Mouse (Mus musculus) embryonic facial prominence, embryonic 10.5 days (tissue): ENCODE data around the gene Tmem104. TPM values are rescaled to one million over a fixed set of nuclear protein-coding genes. Genes with fewer than 3 reads are reported as not detected.

Experiments
- DNase-seq: peaks from one replicate; pipeline ENCODE4 v3.0.0-alpha.2; 2017; ENCODE audit warnings: low spot score
- H3K27ac ChIP-seq: fragments of 300-500 bp; sonication (generic); replicated peaks from 2 replicates; pipeline ENCODE4 v1.5.1; 2016; ENCODE audit warnings: mild to moderate bottlenecking
- H3K27me3 ChIP-seq: fragments of 300-500 bp; sonication (generic); replicated peaks from 2 replicates; pipeline ENCODE4 v1.6.1; 2016; ENCODE audit warnings: low read depth, mild to moderate bottlenecking; ENCODE audit not compliant: poor library complexity, severe bottlenecking
- H3K36me3 ChIP-seq: fragments of 300-500 bp; sonication (generic); replicated peaks from 2 replicates; pipeline ENCODE4 v1.6.1; 2016; ENCODE audit warnings: mild to moderate bottlenecking, moderate library complexity
- H3K4me1 ChIP-seq: fragments of 300-500 bp; sonication (generic); 2 replicates; pipeline ENCODE4 v1.6.1; 2016
- H3K4me3 ChIP-seq: fragments of 300-500 bp; sonication (generic); 2 replicates; pipeline ENCODE4 v1.5.1; 2016; ENCODE audit warnings: mild to moderate bottlenecking, moderate library complexity
- H3K9me3 ChIP-seq: fragments of 300-500 bp; sonication (generic); 2 replicates; pipeline ENCODE4 v1.6.1; 2016; ENCODE audit warnings: mild to moderate bottlenecking
- WGBS: fragments of 180-500 bp; shearing (Covaris S2); methylation state at CpG from one replicate; pipeline ENCODE4 v1.1.7; 2016; 5-methylcytosine and 5-hydroxymethylcytosine counted together
- polyA plus RNA-seq: library from polyadenylated mRNA; unstranded; fragments of >200 nt; fragmentation: Nextera tagmentation; extraction: Ambion mirVana; gene quantifications from 2 replicates; pipeline ENCODE4 v1.2.1, GENCODE M21; 2016

Tmem104 gene
- polyA plus RNA-seq, 1 experiment from 2014 or later = 10.1 TPM

DNA sequence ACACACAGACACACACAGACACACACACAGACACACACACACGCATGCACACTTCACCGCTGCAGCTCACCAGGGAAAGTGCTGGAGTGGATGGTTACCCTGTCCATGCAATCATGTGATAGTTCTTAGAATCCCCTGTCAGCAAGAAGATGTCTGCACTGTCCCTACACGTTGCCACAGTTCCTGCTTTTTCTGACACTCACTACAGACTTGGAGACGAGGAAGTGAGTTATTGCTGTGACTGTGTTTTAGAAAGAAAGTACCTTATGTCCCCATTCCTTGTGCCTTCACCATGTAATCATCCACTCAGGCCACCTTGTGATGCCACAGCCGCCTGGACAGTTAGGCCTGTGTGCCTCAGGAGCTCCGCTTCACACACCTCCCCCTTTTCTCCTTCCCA is 2.0 kb downstream of the Tmem104 start:
- WGBS = 89% methylated on average over 6 of the region's 6 CpGs
- Histone ChIP-seq H3K9me3 (no peaks in the 10 kb centered on the region), H3K4me1 (peaks cover 32% of the 10 kb centered on the region)

DNA sequence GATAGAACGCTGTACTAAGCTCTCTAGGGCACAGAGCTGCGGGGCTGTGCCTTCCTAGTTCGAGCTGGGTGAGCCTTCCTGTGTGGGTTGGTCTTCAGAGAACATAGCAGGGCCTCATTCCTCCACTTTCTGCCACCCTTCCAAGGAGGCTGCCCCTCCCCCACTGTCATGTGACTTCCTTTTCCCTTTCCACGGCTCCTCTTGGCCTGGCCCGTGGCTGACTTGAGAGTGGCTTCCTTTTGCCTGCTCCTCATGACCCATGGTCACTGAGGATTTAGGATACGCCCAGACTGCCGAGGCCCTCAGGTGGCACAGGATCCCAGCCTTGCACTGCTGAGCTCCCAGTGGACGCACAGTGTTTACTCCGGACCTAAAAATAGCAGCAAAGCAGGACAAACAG is 4.9 kb downstream of the Tmem104 start:
- Histone ChIP-seq H3K27ac (peak overlapping the region; percentile 41; the same call in 1 of the 2 replicates), H3K27me3 (no peaks in the 10 kb centered on the region), H3K4me3 (no peak overlapping the region), H3K36me3 (peaks cover 18% of the 10 kb centered on the region), H3K9me3 (no peaks in the 10 kb centered on the region), H3K4me1 (peaks cover 21% of the 10 kb centered on the region)
- no peak for DNase-seq
- WGBS = 65% methylated on average over 9 of the region's 9 CpGs

More for the DNA sequence above, 2.0 kb downstream of the Tmem104 start:
- DNase-seq = no peak
- H3K4me3 ChIP-seq = no peak overlapping the region
- H3K36me3 ChIP-seq = peaks cover 17% of the 10 kb centered on the region
- no peak overlapping the region for H3K27ac ChIP-seq
- H3K27me3 ChIP-seq = no peaks in the 10 kb centered on the region

DNA sequence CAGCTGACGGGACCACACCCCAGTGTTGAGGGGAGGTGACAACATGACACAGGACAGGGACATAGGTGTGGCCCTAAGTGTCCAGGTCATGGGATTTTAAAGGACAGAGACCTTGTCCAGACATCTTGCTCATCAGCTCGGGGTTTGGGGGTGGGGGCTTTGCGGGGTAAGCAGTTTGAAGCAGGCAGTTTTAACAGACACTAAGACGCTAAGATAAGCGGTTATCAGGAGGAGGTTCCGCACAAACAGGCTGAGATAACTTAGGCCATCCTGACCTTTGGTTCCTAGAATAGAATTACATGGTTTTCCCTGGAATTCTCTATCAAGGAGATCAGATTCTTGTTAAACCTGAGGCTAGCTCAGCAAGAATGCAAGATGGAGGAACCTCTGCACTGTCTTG is 7.4 kb downstream of the Tmem104 start:
- 88% methylated on average over 6 of the region's 6 CpGs for WGBS
- no peak for DNase-seq
- Histone ChIP-seq H3K4me1 (peaks cover 6% of the 10 kb centered on the region), H3K4me3 (no peak overlapping the region), H3K27me3 (no peaks in the 10 kb centered on the region), H3K27ac (no peak overlapping the region), H3K9me3 (no peaks in the 10 kb centered on the region), H3K36me3 (peaks cover 28% of the 10 kb centered on the region)

DNA sequence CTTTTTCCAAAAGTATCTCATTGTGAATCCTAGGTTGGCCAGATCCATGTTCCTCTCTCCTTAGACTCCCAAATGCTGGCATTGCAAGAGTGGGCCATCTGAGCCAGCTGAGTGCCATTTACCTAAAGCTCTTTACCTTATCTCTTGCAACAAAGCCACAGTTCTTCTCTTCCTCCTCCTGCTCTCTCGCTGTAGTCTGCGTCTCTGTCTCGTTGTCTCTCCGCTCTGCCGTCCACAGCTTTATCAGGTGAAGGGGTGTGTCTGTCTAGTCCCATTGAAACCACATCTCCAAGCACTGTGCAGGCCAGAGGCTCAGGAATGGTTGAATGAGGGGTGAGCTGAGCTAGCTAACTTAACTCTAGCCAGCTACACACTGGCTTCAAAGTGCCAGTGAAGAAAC is 8.6 kb downstream of the Tmem104 start:
- H3K4me1 ChIP-seq = peaks cover 6% of the 10 kb centered on the region
- peaks cover 29% of the 10 kb centered on the region for H3K36me3 ChIP-seq
- no peak for DNase-seq
- H3K9me3 ChIP-seq = no peaks in the 10 kb centered on the region
- no peaks in the 10 kb centered on the region; the same call in 1 of the 2 replicates for H3K27me3 ChIP-seq
- WGBS = 87% methylated on average over 5 of the region's 5 CpGs
- H3K27ac ChIP-seq = no peak overlapping the region
- H3K4me3 ChIP-seq = no peak overlapping the region

DNA sequence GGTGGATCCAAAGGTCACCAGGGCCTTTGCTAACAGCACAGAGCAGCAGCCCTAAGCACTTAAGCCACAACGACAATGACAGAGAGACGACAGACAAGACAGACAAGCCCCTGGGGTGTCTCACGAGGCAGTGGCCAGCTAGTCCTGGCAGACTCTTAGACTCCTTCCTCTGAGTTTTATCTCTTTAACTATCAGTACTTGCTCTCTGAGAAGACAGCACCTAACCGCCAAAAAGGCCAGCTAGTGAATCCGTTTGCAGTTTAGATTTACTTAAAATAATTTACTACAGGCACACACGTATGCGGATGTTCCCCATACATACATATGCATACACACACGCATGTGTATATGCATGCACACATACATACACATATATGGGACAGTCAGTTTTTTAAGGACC is 10.3 kb downstream of the Tmem104 start:
- no peak for DNase-seq
- no peak overlapping the region for H3K27ac ChIP-seq
- peaks cover 31% of the 10 kb centered on the region for H3K36me3 ChIP-seq
- no peaks in the 10 kb centered on the region for H3K9me3 ChIP-seq
- WGBS = 77% methylated on average over 8 of the region's 8 CpGs
- H3K4me3 ChIP-seq = no peak overlapping the region
- H3K4me1 ChIP-seq = 0 out of 2 replicates have a peak, but pooled peaks cover 4% of the 10 kb centered on the region
- no peaks in the 10 kb centered on the region; the same call in 1 of the 2 replicates for H3K27me3 ChIP-seq

DNA sequence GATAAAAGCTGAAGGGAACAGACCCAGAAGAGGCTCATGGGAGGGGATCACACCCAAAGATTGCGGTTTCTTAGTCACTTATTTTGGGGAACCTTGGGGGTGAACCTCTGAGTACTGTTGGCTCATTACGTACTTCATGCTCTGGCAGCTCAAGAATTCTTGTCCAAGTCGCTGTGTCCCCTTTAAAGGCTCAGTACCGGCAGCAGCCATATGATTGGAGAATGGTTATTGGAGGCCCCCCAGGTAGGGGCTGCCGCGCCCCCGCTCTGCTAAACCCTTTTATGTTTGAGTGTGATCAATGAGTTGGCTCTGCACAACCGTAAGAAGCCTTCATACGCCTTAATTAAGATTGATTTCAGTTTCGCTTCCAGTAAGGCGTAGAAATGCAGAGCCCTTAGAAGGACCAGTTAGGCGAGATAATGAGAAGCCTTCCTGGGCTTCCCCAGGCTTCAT is 11.7 kb downstream of the Tmem104 start:
- no peaks in the 10 kb centered on the region; the same call in 1 of the 2 replicates for H3K27me3 ChIP-seq
- peaks cover 31% of the 10 kb centered on the region for H3K36me3 ChIP-seq
- no peak overlapping the region for H3K4me3 ChIP-seq
- H3K27ac ChIP-seq = no peak overlapping the region
- 77% methylated on average over 12 of the region's 12 CpGs for WGBS
- DNase-seq = no peak
- no peaks in the 10 kb centered on the region for H3K9me3 ChIP-seq
- H3K4me1 ChIP-seq = 0 out of 2 replicates have a peak, but pooled peaks cover 4% of the 10 kb centered on the region

DNA sequence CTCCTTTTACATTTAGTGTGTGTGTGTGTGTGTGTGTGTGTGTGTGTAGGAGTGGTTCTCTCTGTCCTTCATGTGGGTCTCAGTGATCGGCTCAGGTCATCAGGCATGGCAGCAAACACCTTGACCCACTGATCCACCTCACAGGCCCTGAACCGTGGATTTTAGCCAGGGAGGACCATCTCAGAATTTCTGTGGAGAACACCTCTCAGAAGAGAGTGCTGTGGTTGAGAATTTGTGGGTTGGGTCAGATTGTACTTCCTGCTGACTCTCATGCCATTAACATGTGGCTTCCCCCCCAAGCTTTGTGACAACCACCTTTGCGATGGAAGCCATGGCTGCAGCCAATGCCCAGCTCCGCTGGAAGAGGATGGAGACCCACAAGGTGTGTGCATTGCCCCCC is 13.2 kb downstream of the Tmem104 start:
- H3K9me3 ChIP-seq = no peaks in the 10 kb centered on the region
- 89% methylated on average over 4 of the region's 4 CpGs for WGBS

DNA sequence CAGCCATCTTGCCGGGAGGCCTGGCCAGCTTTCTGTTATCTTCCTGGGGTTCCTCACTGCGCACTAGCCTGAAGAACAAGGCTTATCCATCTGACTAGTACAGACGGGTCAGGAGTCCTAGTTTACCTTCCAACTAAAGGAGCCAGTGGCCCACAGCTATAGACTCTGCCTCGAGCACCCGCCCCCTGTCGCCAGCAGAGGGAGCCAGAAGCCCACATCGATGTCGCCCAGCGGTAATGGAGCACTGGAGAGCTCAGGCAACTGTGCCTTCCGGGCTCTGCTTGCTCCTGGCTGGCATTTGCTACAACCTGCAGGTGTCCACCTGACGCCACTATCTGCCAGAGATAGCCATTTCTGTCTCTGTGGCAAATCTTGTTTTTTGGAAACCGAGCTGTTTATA is 15.0 kb downstream of the Tmem104 start:
- H3K4me3 ChIP-seq = no peak overlapping the region
- H3K27ac ChIP-seq = no peak overlapping the region
- peaks cover 54% of the 10 kb centered on the region for H3K36me3 ChIP-seq

More for the DNA sequence above, 13.2 kb downstream of the Tmem104 start:
- no peak overlapping the region for H3K27ac ChIP-seq
- H3K36me3 ChIP-seq = peaks cover 39% of the 10 kb centered on the region
- H3K4me1 ChIP-seq = 0 out of 2 replicates have a peak, but pooled peaks cover 4% of the 10 kb centered on the region
- peaks cover 7% of the 10 kb centered on the region; the same call in 1 of the 2 replicates for H3K27me3 ChIP-seq
- DNase-seq = no peak
- H3K4me3 ChIP-seq = no peak overlapping the region

DNA sequence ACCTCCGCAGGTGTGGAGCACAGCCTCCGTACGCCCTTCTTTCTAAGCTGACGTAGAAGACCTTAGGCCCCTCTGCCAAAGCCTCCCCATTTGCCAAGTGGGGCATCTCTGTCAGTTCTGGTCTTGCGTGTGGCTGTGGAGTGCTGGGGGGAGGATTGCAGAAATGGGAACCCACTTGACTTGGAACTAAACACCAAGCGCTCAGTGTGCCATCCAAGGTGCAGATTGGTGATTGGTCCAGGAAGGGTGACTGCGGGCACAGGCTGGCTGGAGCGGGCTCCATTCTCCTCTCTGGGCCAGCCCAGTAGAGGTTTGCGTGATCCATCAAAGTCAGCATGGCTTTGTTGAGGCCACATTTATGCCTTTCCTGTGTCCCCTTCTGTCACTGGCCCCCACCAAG is 15.5 kb downstream of the Tmem104 start:
- H3K4me3 ChIP-seq = no peak overlapping the region
- H3K9me3 ChIP-seq = no peaks in the 10 kb centered on the region
- 93% methylated on average over 9 of the region's 9 CpGs for WGBS
- DNase-seq = no peak
- H3K27ac ChIP-seq = no peak overlapping the region
- peaks cover 21% of the 10 kb centered on the region for H3K27me3 ChIP-seq
- H3K4me1 ChIP-seq = 0 out of 2 replicates have a peak, but pooled peaks cover 4% of the 10 kb centered on the region
- H3K36me3 ChIP-seq = peaks cover 53% of the 10 kb centered on the region

More for the DNA sequence above, 15.0 kb downstream of the Tmem104 start:
- DNase-seq = peak; percentile 87
- 13% methylated on average over 12 of the region's 12 CpGs for WGBS
- no peaks in the 10 kb centered on the region for H3K9me3 ChIP-seq
- peaks cover 20% of the 10 kb centered on the region for H3K27me3 ChIP-seq
- 0 out of 2 replicates have a peak, but pooled peaks cover 4% of the 10 kb centered on the region for H3K4me1 ChIP-seq

DNA sequence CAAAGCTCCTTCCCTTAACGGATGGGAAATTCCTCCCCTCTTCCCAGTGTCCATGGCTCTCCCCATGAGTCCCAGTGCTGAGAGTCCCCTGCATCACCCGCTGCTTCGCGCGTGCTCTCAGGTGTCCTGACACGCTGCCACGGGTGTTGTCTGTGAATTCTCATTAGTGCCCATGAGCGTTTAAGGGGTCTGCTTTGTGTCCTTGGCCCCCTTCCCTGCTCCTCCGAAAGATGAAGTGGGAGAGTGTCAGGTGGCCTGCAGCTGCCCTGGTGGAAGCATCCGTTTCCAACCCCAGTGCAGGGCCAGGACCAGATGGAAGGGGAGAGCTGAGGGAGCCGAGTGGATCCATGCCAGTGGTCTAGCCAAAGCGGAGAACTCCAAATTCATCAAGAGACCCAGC is 20.8 kb downstream of the Tmem104 start:
- H3K27me3 ChIP-seq = peaks cover 29% of the 10 kb centered on the region
- no peak overlapping the region for H3K27ac ChIP-seq
- peaks cover 38% of the 10 kb centered on the region for H3K4me1 ChIP-seq
- H3K36me3 ChIP-seq = peaks cover 39% of the 10 kb centered on the region
- H3K4me3 ChIP-seq = no peak overlapping the region
- DNase-seq = no peak
- WGBS = 89% methylated on average over 12 of the region's 12 CpGs
- H3K9me3 ChIP-seq = no peaks in the 10 kb centered on the region

DNA sequence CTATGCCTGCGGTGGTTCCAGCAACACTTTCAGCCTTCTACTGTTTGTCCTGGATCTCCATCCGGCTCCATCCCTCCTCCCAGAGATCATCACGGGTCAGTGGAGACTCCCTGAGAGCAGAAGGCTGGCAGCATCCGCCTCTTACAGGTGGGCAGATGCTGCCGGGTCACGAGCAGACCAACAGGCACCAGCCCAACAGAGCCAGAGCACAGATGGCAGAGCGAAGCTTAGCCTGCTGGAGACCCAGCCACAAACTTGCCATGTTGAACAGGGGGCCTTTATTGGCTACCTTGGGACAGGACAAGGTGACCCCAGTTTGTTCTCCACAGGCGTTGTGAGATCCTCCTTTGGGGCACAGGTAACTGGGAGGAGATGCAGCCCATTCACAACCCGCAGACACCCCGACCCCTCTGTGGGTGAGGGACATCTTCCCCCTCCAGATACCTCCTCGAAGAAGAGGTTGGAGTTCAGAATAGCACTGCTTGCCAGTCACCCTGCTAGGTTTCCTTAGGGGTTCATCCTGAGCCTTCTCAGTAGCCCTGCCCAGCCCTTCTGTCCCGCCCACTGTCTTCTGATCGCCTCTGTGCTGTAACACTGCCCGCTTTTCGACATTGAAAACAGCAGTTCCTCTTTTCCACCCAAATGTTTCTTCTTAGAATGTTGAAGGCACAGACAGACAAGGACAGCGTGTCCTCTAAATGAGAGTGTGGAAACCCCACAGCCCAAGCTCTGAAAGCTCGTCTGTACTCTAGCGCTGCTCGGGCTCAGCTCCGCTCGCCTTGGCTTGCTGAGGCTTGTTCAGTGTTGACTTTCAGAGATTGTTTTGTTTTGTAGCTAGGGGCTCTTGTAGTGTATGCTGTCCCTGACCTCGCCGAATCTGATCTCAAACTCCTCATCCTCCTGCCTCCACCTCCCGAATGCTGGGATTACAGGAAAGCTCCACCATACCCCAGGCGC is 21.8 kb downstream of the Tmem104 start:
- Histone ChIP-seq H3K27me3 (peaks cover 39% of the 10 kb centered on the region), H3K4me3 (no peak overlapping the region), H3K4me1 (peaks cover 45% of the 10 kb centered on the region), H3K9me3 (no peaks in the 10 kb centered on the region), H3K36me3 (peaks cover 39% of the 10 kb centered on the region), H3K27ac (0 out of 2 replicates have a peak overlapping the region, but pooled peaks have one; percentile 16)
- WGBS = 80% methylated on average over 25 of the region's 25 CpGs
- no peak for DNase-seq

DNA sequence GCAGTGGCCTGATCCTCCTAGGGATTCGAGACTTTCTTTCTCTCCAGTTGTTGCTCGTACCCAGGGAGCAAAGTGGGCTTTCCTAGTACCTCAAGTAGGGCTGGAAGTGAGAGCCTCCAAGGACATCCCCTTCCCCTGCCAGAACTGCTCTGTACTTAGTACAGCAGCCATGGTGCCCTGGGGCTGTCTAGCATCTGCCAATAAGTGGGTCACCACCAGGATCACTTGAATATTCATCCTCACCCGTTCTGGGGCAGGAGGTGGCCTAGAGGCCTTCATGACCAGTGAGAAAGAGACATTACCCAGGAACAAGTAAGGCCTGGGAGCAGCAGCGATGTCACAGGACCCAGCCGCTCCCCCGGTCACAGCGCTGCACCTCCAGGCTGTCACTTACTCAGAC is 22.7 kb downstream of the Tmem104 start:
- Histone ChIP-seq H3K9me3 (no peaks in the 10 kb centered on the region), H3K27me3 (peaks cover 38% of the 10 kb centered on the region), H3K36me3 (peaks cover 37% of the 10 kb centered on the region), H3K27ac (0 out of 2 replicates have a peak overlapping the region, but pooled peaks have one; percentile 16), H3K4me3 (no peak overlapping the region), H3K4me1 (peaks cover 51% of the 10 kb centered on the region)
- no peak for DNase-seq
- WGBS = 68% methylated on average over 7 of the region's 7 CpGs
